Mouse (Mus musculus) hindbrain, embryonic 12.5 days (tissue): ENCODE data around the gene Ifrd1. TPM values are rescaled to one million over a fixed set of nuclear protein-coding genes. Genes with fewer than 3 reads are reported as not detected.

Experiments used
- ATAC-seq: fragments of 200-750 bp; cut with Nextera tagmentation; 2 replicates; pipeline ENCODE4 v1.8.0; 2017; ENCODE audit warnings: moderate TSS enrichment; ENCODE audit not compliant: low FRiP score
- H3K27ac ChIP-seq: fragments of 300-500 bp; sonication (generic); 2 replicates; pipeline ENCODE4 v1.5.1; 2016; ENCODE audit warnings: mild to moderate bottlenecking
- H3K27me3 ChIP-seq: fragments of 300-500 bp; sonication (generic); 2 replicates; pipeline ENCODE4 v1.6.1; 2016; ENCODE audit warnings: mild to moderate bottlenecking
- H3K36me3 ChIP-seq: fragments of 300-500 bp; sonication (generic); 2 replicates; pipeline ENCODE4 v1.6.1; 2016; ENCODE audit warnings: mild to moderate bottlenecking
- H3K4me1 ChIP-seq: fragments of 300-500 bp; sonication (generic); 2 replicates; pipeline ENCODE4 v1.6.1; 2016
- H3K4me2 ChIP-seq: fragments of 300-500 bp; sonication (generic); replicated peaks from 2 replicates; pipeline ENCODE4 v1.6.1; 2016; ENCODE audit warnings: mild to moderate bottlenecking
- H3K4me3 ChIP-seq: fragments of 300-500 bp; sonication (generic); 2 replicates; pipeline ENCODE4 v1.5.1; 2016; ENCODE audit warnings: mild to moderate bottlenecking
- H3K9ac ChIP-seq: fragments of 300-500 bp; sonication (generic); 2 replicates; pipeline ENCODE4 v1.6.1; 2016; ENCODE audit warnings: mild to moderate bottlenecking, moderate library complexity
- H3K9me3 ChIP-seq: fragments of 300-500 bp; sonication (generic); replicated peaks from 2 replicates; pipeline ENCODE4 v1.6.1; 2016; ENCODE audit warnings: mild to moderate bottlenecking
- WGBS: fragments of 180-500 bp; shearing (Covaris S2); methylation state at CpG from one replicate; pipeline ENCODE4 v1.1.7; 2016; 5-methylcytosine and 5-hydroxymethylcytosine counted together
- polyA plus RNA-seq: library from polyadenylated mRNA; unstranded; fragments of >200 nt; fragmentation: Nextera tagmentation; extraction: Ambion mirVana; gene quantifications from 2 replicates; pipeline ENCODE4 v1.2.1, GENCODE M21; 2016

Ifrd1 gene
- polyA plus RNA-seq, 1 experiment from 2014 or later = 150 TPM

DNA sequence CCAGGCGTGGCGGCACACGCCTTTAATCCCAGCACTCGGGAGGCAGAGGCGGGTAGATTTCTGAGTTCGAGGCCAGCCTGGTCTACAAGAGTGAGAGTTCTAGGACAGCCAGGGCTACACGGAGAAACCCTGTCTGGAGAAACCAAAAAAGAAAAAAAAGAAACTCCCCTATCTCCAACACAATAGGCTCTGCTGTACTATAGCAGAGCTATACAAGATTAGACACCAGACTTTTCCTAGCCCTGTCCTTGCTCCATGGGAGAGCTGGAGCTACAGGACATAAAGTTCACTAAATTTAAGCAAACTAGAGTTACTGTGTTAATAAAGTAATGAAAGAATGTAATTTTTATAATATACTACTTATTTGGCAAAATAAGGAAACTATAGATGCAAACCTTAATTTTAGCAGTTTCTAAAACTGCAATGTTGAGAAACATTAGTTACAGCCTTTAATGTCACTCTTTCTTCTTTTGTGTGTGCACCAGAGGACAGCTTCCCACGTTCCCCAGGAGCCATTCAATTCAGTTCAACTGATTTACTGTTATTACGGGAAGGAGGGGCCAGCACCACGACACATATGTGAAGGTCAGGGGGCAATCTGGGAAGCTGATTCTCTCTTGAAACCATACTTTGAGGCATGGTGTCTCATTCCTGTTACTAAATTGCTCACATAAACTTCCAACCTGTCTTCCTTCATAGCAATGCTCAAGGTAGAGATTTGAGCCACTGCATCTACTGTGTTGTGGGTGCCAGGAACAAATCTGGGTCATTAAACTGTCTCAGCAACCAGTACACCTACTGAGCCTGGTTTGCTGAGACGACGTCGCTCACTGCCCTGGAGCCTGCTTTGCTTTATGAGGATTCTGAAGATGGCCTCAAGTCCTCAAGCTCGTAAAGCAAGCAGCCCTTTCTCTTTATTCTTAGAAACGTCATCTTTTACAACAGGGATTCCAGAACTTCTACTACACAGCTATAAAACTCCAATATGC is 33.1 kb downstream of the Ifrd1 start:
- peaks cover 57% of the 10 kb centered on the region for H3K36me3 ChIP-seq
- no peak for ATAC-seq
- 91% methylated on average over 15 of the region's 15 CpGs for WGBS

GRCm38 (mm10) chr12:40209049-40209448 is 39.3 kb downstream of the Ifrd1 start:
- Histone ChIP-seq H3K9ac (no peak overlapping the region), H3K9me3 (no peaks in the 10 kb centered on the region), H3K36me3 (peaks cover 76% of the 10 kb centered on the region), H3K27ac (no peak overlapping the region), H3K4me3 (no peak overlapping the region), H3K4me1 (no peaks in the 10 kb centered on the region), H3K27me3 (no peaks in the 10 kb centered on the region), H3K4me2 (no peak overlapping the region)
- 94% methylated on average over 3 of the region's 3 CpGs for WGBS
- no peak for ATAC-seq

More for the DNA sequence above, 33.1 kb downstream of the Ifrd1 start:
- H3K4me3 ChIP-seq = no peak overlapping the region
- no peak overlapping the region for H3K9ac ChIP-seq
- no peak overlapping the region for H3K4me2 ChIP-seq
- no peak overlapping the region for H3K27ac ChIP-seq
- H3K9me3 ChIP-seq = no peaks in the 10 kb centered on the region
- H3K4me1 ChIP-seq = peaks cover 1% of the 10 kb centered on the region
- H3K27me3 ChIP-seq = no peaks in the 10 kb centered on the region

DNA sequence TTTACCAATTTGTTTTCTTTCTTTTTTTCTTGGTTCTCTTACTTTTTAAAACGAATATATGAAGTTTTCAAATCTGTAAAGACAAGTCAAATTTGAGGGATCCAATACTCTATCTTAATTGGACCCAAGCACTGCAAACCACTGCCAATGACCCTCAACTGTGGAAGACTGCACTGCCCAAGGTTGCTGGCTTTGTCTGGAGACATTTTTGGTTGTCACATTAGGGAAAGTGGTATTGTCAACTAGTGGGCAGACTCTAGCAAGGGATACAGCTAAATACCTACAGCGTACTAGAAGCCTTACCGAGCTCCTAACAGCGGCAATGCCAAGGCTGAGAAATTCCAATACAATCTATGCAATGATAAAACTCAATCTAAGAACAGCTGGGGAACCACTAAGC is 40.4 kb downstream of the Ifrd1 start:
- H3K27ac ChIP-seq = no peak overlapping the region
- no peak overlapping the region for H3K9ac ChIP-seq
- no peaks in the 10 kb centered on the region for H3K9me3 ChIP-seq
- no peak for ATAC-seq
- no peaks in the 10 kb centered on the region for H3K27me3 ChIP-seq
- H3K4me1 ChIP-seq = no peaks in the 10 kb centered on the region
- WGBS = 92% methylated on average over 4 of the region's 4 CpGs
- H3K36me3 ChIP-seq = peaks cover 72% of the 10 kb centered on the region
- no peak overlapping the region for H3K4me3 ChIP-seq
- no peak overlapping the region for H3K4me2 ChIP-seq

GRCm38 (mm10) chr12:40202161-40203035 is 45.9 kb downstream of the Ifrd1 start:
- Histone ChIP-seq H3K4me3 (no peak overlapping the region), H3K9me3 (no peaks in the 10 kb centered on the region), H3K36me3 (peaks cover 51% of the 10 kb centered on the region), H3K27ac (no peak overlapping the region), H3K27me3 (no peaks in the 10 kb centered on the region), H3K4me1 (no peaks in the 10 kb centered on the region), H3K9ac (no peak overlapping the region), H3K4me2 (no peak overlapping the region)
- WGBS = 92% methylated on average over 7 of the region's 7 CpGs
- ATAC-seq = no peak

- Histone ChIP-seq H3K36me3 (peaks cover 37% of the 10 kb centered on the region), H3K4me2 (no peak overlapping the region), H3K9me3 (no peaks in the 10 kb centered on the region), H3K9ac (no peak overlapping the region), H3K27ac (no peak overlapping the region), H3K27me3 (no peaks in the 10 kb centered on the region), H3K4me1 (no peaks in the 10 kb centered on the region), H3K4me3 (no peak overlapping the region)
- 91% methylated on average over 6 of the region's 6 CpGs for WGBS
- no peak for ATAC-seq
Observed at GRCm38 (mm10) chr12:40200484-40201235, 47.6 kb downstream of the Ifrd1 start.

DNA sequence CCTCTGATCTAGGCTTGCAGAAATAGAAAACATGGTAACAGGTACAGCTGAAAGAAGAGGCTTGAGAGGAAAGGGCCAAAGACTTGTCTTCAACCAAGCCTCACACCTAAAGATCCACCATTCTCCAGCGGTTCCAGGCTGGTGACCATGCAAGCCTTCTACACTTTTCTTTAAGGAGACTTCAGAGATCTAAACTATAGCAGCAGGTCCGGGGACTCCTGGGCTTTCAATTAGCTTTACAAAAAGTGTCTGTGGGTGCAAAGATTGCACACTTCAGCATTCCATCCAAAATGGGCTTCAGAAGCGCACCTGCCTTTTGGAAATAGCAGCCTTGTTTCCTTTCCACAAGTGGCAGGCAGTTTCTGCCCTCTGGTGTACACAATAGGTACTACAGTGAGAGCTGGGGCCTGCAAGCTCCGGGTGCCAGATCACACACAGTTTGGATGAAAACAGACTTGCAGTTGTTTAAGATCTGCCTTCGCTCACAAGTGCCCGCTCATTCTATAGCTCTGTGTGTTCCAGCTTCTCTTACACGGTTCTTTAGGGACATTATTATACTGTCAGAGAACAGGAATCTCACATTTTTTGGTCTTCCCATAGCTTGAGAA is 48.4 kb downstream of the Ifrd1 start:
- H3K4me1 ChIP-seq = no peaks in the 10 kb centered on the region
- H3K9me3 ChIP-seq = no peaks in the 10 kb centered on the region
- H3K27ac ChIP-seq = no peak overlapping the region
- no peak overlapping the region for H3K4me3 ChIP-seq
- H3K4me2 ChIP-seq = no peak overlapping the region
- no peaks in the 10 kb centered on the region for H3K27me3 ChIP-seq
- H3K9ac ChIP-seq = no peak overlapping the region
- ATAC-seq = no peak
- peaks cover 29% of the 10 kb centered on the region for H3K36me3 ChIP-seq
- WGBS = 57% methylated on average over 7 of the region's 7 CpGs

- no peak for ATAC-seq
- H3K27ac ChIP-seq = no peak within 1 kb of the TSS
Observed at GRCm38 (mm10) chr12:40199302-40199701, 49.0 kb downstream of the Ifrd1 start, which contains the start of gene Lsmem1. TSS of gene Lsmem1 (minus strand) at chr12:40199490.

GRCm38 (mm10) chr12:40198427-40198826 is 49.9 kb downstream of the Ifrd1 start:
- Histone ChIP-seq H3K4me1 (no peaks in the 10 kb centered on the region), H3K36me3 (peaks cover 15% of the 10 kb centered on the region; the same call in 1 of the 2 replicates), H3K27ac (no peak overlapping the region), H3K4me2 (no peak overlapping the region), H3K4me3 (no peak overlapping the region), H3K9me3 (no peaks in the 10 kb centered on the region), H3K27me3 (no peaks in the 10 kb centered on the region), H3K9ac (no peak overlapping the region)
- no peak for ATAC-seq
- 81% methylated on average over 9 of the region's 9 CpGs for WGBS

More at GRCm38 (mm10) chr12:40199302-40199701, 49.0 kb downstream of the Ifrd1 start, which contains the start of gene Lsmem1:
- no peak within 1 kb of the TSS for H3K4me2 ChIP-seq
- H3K9me3 ChIP-seq = no peaks in the 10 kb centered on the region
- H3K9ac ChIP-seq = no peak within 1 kb of the TSS
- H3K4me3 ChIP-seq = no peak within 1 kb of the TSS
- no peaks in the 10 kb centered on the region for H3K27me3 ChIP-seq
- no peaks in the 10 kb centered on the region for H3K4me1 ChIP-seq
- 85% methylated on average over 8 of the region's 8 CpGs for WGBS
- peaks cover 24% of the 10 kb centered on the region for H3K36me3 ChIP-seq

DNA sequence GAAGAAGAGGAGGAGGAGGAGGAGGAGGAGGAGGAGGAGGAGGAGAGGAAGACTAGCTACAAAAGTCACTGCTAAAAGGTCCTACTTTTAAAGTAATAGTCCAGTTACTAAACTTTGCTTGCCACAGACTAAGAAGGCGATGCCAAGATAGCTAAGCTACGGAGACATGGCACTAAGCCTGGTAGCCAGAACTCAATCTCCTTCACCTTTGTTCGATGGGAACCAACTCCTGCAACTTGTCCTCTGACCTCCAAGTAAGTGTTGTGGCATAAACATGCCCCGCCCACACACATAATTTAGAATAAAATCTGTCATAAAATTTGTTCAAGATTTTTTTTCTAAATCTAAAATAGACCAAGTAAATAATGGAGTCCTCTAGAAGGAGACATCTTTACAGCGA is 50.3 kb downstream of the Ifrd1 start:
- ATAC-seq = no peak
- Histone ChIP-seq H3K27me3 (no peaks in the 10 kb centered on the region), H3K4me3 (no peak overlapping the region), H3K4me2 (no peak overlapping the region), H3K36me3 (peaks cover 15% of the 10 kb centered on the region; the same call in 1 of the 2 replicates), H3K4me1 (no peaks in the 10 kb centered on the region), H3K9me3 (no peaks in the 10 kb centered on the region), H3K27ac (no peak overlapping the region), H3K9ac (no peak overlapping the region)
- WGBS = 94% methylated on average over 5 of the region's 5 CpGs

DNA sequence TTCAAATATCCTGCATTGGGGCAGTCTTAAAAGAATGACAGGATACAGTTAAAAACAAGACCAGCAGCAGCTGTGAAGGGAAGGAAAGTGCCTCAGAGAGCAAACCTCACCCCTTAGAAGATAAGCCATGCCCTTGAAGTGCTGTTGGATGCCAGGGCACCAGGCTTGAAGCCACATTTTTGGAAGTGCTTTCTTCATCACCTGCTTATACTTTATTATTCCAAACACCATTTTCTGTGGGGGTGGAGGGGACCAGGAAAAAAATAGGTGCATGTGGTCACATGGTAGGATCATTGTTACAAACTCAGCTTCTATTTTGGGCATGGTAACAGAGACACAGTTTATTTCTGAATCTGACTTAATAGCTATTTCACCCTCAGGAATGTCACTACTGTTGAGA is 50.8 kb downstream of the Ifrd1 start:
- ATAC-seq = no peak
- Histone ChIP-seq H3K4me3 (no peak overlapping the region), H3K27ac (no peak overlapping the region), H3K4me1 (no peaks in the 10 kb centered on the region), H3K4me2 (no peak overlapping the region), H3K27me3 (no peaks in the 10 kb centered on the region), H3K9ac (no peak overlapping the region), H3K9me3 (no peaks in the 10 kb centered on the region), H3K36me3 (peaks cover 11% of the 10 kb centered on the region; the same call in 1 of the 2 replicates)

- Histone ChIP-seq H3K4me1 (no peaks in the 10 kb centered on the region), H3K4me2 (no peak overlapping the region), H3K27me3 (no peaks in the 10 kb centered on the region), H3K27ac (no peak overlapping the region), H3K9me3 (no peaks in the 10 kb centered on the region; the same call in 1 of the 2 replicates), H3K9ac (no peak overlapping the region), H3K4me3 (no peak overlapping the region), H3K36me3 (no peaks in the 10 kb centered on the region)
- WGBS = 97% methylated on average over 3 of the region's 3 CpGs
- no peak for ATAC-seq
Observed at GRCm38 (mm10) chr12:40185474-40185873, 62.8 kb downstream of the Ifrd1 start.
